Mouse (Mus musculus): ENCODE data around the gene Vstm2l.

DNA sequence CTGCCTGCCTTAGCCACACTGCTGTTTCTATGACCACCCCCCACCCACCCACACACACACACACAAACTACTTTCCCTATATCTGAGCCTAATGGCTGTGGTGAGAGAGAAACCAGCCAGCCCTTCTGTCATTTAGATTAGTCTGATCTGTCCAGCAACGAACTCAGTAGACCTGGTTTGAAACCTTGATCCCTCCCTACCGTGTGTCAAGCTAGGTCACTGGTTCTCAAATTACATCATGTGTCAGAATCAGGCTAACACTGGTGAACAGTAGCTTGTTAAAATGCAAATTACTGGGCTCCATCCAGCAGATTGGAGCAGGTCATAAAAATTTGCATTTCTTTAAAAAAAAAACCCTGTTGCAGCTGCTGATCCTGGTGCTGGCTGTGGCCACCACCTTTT, 43.3 kb downstream of the Vstm2l start:
- TF ChIP-seq CTCF (IDR thresholded peaks at IDR 0.05; ENCODE audit: low read depth, low read length) (no peak), POLR2A (IDR thresholded peaks at IDR 0.05; ENCODE audit: insufficient read depth, low read length) (no peak)

Measured in ES-Bruce4 (cell line).